Mouse (Mus musculus): ENCODE data around the gene Lin28a. TPM values are rescaled to one million over a fixed set of nuclear protein-coding genes. Genes with fewer than 3 reads are reported as not detected.

Gene Lin28a
- polyA plus RNA-seq, 1 experiment, result not detected

DNA sequence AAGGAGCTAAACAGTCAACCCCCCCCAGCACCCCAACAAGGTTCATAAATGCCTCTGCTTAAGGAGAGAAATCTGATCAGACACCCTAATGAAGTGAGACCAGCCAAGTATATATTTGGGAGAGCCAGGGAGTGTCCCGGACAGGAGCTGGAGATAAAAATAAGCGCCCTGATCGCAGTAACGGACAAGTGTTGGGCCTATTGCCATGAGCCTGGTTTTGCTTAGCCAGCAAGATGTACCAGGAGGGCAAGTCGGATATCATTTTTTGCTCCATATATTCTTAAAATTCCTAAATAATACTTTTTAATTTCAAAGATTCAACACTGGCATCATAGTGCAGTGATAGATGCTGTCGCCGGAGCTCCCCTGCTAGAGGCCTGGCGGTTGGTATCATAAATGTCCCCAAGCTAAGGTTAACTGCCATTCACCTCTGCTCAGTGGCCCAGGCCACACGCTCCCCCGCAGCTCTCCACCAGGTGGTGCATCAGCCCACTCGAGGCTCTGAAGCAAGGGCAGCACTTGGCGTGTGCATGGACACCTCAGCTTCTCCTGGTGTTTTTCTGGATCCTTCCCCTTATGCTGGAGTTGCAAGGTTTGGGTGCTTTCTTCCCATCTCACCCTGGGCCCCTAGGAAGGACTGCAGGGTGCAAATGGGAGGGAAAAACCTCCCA is 5.6 kb downstream of the Lin28a start:
- H3K27me3 ChIP-seq (ENCODE audit: control insufficient read depth), result peaks cover 54% of the 10 kb centered on the region
- no peak for TF ChIP-seq GATA1 (IDR thresholded peaks at IDR 0.05; ENCODE audit: low read length)
- no peak for TF ChIP-seq TAL1 (IDR thresholded peaks at IDR 0.05; ENCODE audit: low read length)

DNA sequence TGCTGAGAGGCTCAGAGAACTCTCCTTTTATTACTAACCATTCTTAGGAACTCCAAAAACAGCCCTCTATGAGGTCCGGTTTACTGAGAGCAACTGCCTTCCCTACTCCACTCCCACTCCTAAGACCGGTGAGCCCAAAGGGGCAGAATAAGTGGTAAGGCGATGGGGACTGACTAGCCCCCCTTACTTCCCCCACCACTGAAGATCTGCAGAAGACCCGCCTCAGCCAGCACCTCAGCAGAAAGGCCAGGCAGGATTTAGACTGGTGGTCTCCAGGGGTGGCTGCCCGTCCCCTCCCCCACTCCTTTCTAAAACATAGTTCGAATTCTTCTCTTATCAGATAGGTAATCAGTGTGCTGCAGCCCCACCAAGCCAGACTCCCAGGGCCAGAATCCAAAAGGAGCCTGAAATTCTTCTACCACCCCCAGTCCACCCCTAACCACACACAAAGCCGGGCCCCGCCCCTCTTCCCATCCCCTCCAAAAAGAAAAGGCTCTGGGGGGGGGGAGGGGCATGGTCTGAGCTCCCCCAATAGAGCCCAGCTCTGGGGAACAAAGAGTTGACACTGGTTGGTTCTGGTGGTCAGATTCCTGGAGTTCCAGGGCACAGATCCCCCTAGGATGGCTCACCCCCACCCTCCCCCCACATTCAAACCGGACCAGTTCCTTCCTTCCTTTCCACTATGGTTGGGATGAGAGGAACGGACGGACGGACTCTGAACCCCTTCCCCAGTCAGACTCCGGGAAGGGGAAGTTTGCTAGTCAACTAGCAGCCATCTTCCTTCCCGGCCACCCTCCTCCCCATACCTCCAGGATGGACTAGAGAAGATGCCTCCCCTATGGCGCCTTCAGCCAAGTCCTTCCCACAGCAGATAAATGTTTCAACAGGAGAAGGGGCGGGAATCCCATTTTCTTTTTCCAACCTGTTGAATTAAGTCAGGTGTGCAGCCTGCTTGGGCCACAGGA is 6.9 kb downstream of the Lin28a start:
- TF ChIP-seq GATA1 (IDR thresholded peaks at IDR 0.05; ENCODE audit: low read length) (no peak), TAL1 (IDR thresholded peaks at IDR 0.05; ENCODE audit: low read length) (no peak)
- Histone ChIP-seq H3K4me3 (replicated peaks) (no peak overlapping the region), H3K4me1 (ENCODE audit: control insufficient read depth) (no peaks in the 10 kb centered on the region), H3K9me3 (ENCODE audit: control insufficient read depth, low read length) (no peaks in the 10 kb centered on the region), H3K36me3 (ENCODE audit: control insufficient read depth) (no peaks in the 10 kb centered on the region), H3K27me3 (ENCODE audit: control insufficient read depth) (peaks cover 42% of the 10 kb centered on the region)

More for the DNA sequence above, 5.6 kb downstream of the Lin28a start:
- Histone ChIP-seq H3K36me3 (ENCODE audit: control insufficient read depth) (no peaks in the 10 kb centered on the region), H3K4me3 (replicated peaks) (no peak overlapping the region), H3K4me1 (ENCODE audit: control insufficient read depth) (no peaks in the 10 kb centered on the region), H3K9me3 (ENCODE audit: control insufficient read depth, low read length) (no peaks in the 10 kb centered on the region; the same call in 1 of the 2 replicates)

- Histone ChIP-seq H3K4me1 (ENCODE audit: control insufficient read depth) (no peaks in the 10 kb centered on the region), H3K4me3 (replicated peaks) (no peak overlapping the region), H3K9me3 (ENCODE audit: control insufficient read depth, low read length) (no peaks in the 10 kb centered on the region), H3K36me3 (ENCODE audit: control insufficient read depth) (no peaks in the 10 kb centered on the region), H3K27me3 (ENCODE audit: control insufficient read depth) (peaks cover 23% of the 10 kb centered on the region)
- TF ChIP-seq GATA1 (IDR thresholded peaks at IDR 0.05; ENCODE audit: low read length), result no peak
- no peak for TF ChIP-seq TAL1 (IDR thresholded peaks at IDR 0.05; ENCODE audit: low read length)
Measured at GRCm38 (mm10) chr4:134009709-134010108, 8.9 kb downstream of the Lin28a start.

DNA sequence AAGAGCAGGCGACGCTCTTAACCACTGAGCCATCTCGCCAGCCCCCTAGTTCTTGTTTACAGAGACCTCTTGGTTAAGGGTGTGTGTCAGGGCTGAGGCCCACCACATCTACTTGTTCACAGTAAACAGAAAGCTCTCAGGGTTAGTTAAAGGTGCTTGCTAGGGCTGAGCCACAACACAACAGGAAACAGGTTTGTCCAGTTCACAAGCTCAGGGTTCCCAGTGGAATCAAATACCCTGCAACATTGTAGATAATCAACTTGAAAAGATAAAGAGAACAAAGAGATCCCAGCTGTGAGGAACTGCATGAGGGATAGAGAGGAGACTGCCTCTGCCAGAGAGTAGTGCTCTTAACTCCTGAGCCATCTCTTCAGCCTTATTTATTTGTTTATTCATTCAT is 11.8 kb downstream of the Lin28a start:
- no peaks in the 10 kb centered on the region for H3K9me3 ChIP-seq (ENCODE audit: control insufficient read depth, low read length)
- H3K4me3 ChIP-seq (replicated peaks), result no peak overlapping the region
- H3K36me3 ChIP-seq (ENCODE audit: control insufficient read depth), result no peaks in the 10 kb centered on the region
- no peak for TF ChIP-seq GATA1 (IDR thresholded peaks at IDR 0.05; ENCODE audit: low read length)
- TF ChIP-seq TAL1 (IDR thresholded peaks at IDR 0.05; ENCODE audit: low read length), result no peak
- peaks cover 6% of the 10 kb centered on the region for H3K27me3 ChIP-seq (ENCODE audit: control insufficient read depth)
- H3K4me1 ChIP-seq (ENCODE audit: control insufficient read depth), result no peaks in the 10 kb centered on the region

DNA sequence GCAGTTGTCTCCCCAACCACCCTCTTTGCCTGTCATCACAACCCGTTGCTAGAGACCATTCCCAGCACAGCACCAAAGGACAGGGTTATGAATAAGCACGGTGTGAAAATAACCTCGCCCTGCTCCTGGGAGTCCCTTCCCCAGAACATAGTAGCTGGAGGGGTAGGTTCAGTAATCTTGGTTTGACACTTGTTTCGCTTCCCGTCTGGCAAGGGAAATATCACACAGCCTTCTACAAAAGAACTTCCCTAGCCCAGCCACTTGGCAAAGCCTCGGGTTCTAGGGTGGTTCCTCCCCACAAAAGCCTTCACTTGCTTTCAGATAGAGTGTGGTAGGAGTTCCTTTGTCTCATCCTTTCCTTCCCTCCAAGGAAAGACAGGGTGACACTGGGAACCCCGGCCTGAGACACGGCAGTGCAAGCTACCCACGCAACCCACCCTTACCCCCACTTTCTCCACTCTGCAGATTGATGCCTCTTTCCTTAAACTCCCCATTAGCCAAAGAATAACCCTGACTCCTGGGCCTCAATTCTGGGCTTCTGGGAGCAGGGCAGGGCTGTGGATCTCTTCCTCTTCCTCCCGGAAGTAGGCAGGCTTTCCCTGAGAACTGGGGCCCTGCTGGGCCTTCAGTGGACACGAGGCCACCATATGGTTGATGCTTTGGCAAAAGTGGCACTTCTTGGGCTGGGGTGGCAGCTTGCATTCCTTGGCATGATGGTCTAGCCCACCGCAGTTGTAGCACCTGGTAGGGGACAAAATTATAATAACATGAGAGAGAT is 12.9 kb downstream of the Lin28a start:
- Histone ChIP-seq H3K27me3 (ENCODE audit: control insufficient read depth) (no peaks in the 10 kb centered on the region), H3K4me3 (replicated peaks) (no peak overlapping the region), H3K9me3 (ENCODE audit: control insufficient read depth, low read length) (no peaks in the 10 kb centered on the region), H3K4me1 (ENCODE audit: control insufficient read depth) (peaks cover 6% of the 10 kb centered on the region), H3K36me3 (ENCODE audit: control insufficient read depth) (no peaks in the 10 kb centered on the region)
- TF ChIP-seq GATA1 (IDR thresholded peaks at IDR 0.05; ENCODE audit: low read length) (no peak), TAL1 (IDR thresholded peaks at IDR 0.05; ENCODE audit: low read length) (no peak)

DNA sequence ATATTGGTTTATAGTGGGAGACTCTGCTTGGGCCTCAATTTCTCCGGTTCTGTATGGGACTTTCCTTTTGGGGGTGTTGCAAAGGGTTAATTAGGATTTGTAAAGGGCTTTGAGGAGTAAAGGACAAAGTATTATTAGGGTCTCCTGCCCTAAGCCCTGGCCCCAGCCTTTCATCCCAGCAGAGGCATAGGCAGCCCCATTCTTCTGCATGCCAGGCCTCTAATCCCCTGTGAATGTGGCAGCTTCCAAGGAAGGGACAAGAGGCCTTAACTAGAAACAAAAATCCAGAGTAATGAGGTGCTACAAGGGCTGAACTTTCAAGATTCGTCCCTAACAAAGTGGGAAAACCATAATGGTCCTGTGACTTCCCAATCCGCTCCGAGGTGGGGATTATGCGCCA is 15.7 kb downstream of the Lin28a start:
- TF ChIP-seq TAL1 (IDR thresholded peaks at IDR 0.05; ENCODE audit: low read length), result no peak
- no peak for TF ChIP-seq GATA1 (IDR thresholded peaks at IDR 0.05; ENCODE audit: low read length)
- peaks cover 20% of the 10 kb centered on the region for H3K4me1 ChIP-seq (ENCODE audit: control insufficient read depth)
- H3K9me3 ChIP-seq (ENCODE audit: control insufficient read depth, low read length), result no peaks in the 10 kb centered on the region
- H3K4me3 ChIP-seq (replicated peaks), result no peak overlapping the region
- no peaks in the 10 kb centered on the region for H3K27me3 ChIP-seq (ENCODE audit: control insufficient read depth)
- peaks cover 7% of the 10 kb centered on the region for H3K36me3 ChIP-seq (ENCODE audit: control insufficient read depth)

DNA sequence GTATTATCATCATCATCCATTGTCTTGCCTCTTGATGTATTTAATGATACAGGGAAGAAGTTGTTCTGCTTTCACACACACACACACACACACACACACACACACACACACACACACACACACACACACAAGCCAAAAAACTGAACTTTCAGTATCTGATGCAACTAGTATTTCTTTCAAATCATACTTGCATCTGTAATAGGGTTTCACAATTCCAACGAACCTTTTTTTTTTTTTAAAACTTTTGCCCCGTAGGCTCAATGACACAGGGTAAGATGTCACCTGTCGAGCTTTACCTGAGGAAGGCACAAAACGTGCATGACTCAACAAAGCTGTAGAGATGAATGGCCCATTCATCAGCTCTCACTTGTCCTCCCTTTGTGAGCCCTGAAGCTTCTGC is 16.4 kb downstream of the Lin28a start:
- Histone ChIP-seq H3K4me1 (ENCODE audit: control insufficient read depth) (peaks cover 20% of the 10 kb centered on the region), H3K4me3 (replicated peaks) (no peak overlapping the region), H3K27me3 (ENCODE audit: control insufficient read depth) (no peaks in the 10 kb centered on the region), H3K36me3 (ENCODE audit: control insufficient read depth) (peaks cover 11% of the 10 kb centered on the region), H3K9me3 (ENCODE audit: control insufficient read depth, low read length) (no peaks in the 10 kb centered on the region)
- TF ChIP-seq TAL1 (IDR thresholded peaks at IDR 0.05; ENCODE audit: low read length) (no peak), GATA1 (IDR thresholded peaks at IDR 0.05; ENCODE audit: low read length) (no peak)

GRCm38 (mm10) chr4:134001710-134002109 is 16.9 kb downstream of the Lin28a start:
- Histone ChIP-seq H3K4me1 (ENCODE audit: control insufficient read depth) (peaks cover 20% of the 10 kb centered on the region), H3K36me3 (ENCODE audit: control insufficient read depth) (peaks cover 17% of the 10 kb centered on the region), H3K9me3 (ENCODE audit: control insufficient read depth, low read length) (no peaks in the 10 kb centered on the region), H3K27me3 (ENCODE audit: control insufficient read depth) (no peaks in the 10 kb centered on the region), H3K4me3 (replicated peaks) (no peak overlapping the region)
- TF ChIP-seq TAL1 (IDR thresholded peaks at IDR 0.05; ENCODE audit: low read length), result no peak
- no peak for TF ChIP-seq GATA1 (IDR thresholded peaks at IDR 0.05; ENCODE audit: low read length)

Data from erythroblast, embryonic 14.5 days (primary cell).